Mouse (Mus musculus): Measurements from ENCODE around the gene Dnaja2. TPM values are rescaled to one million over a fixed set of nuclear protein-coding genes. Genes with fewer than 3 reads are reported as not detected.

Dnaja2 gene
- polyA plus RNA-seq, 1 experiment, result 104 TPM

- WGBS, result 90% methylated on average over 3 of the region's 3 CpGs
- TF ChIP-seq POLR2A (IDR thresholded peaks at IDR 0.05; ENCODE audit: insufficient read depth, low read depth, low read length), result no peak
- no peak for TF ChIP-seq CTCF (IDR thresholded peaks at IDR 0.05; ENCODE audit: insufficient read depth, low read depth, low read length)
- Histone ChIP-seq H3K27ac (ENCODE audit: insufficient read depth, low read depth, low read length) (no peak overlapping the region), H3K4me1 (ENCODE audit: control insufficient read depth, insufficient read depth, low read length) (no peaks in the 10 kb centered on the region), H3K4me3 (ENCODE audit: insufficient read depth, low read depth, low read length) (no peak overlapping the region)
These were observed 38.2 kb upstream of the Dnaja2 start for GRCm38 (mm10) chr8:85593324-85593723.

DNA sequence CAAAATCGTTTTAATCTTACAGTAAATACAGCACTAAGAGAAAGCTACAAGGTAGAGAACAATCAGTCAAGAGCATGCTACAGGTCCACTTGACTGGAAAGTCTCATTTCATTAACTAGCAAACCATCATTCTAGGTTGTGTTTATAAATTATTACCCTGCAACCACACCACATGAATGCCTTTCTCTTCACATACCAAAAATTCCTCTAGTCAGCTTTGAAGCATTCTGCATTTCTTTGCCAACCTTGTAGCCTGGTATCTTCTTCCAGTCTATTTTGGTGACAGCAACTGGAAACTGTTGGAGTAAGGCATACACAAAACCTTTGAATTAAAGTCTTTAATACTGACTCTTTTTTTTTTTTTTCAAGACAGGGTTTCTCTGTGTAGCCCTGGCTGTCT is 36.4 kb upstream of the Dnaja2 start:
- TF ChIP-seq CTCF (IDR thresholded peaks at IDR 0.05; ENCODE audit: insufficient read depth, low read depth, low read length), result no peak
- no peak for TF ChIP-seq POLR2A (IDR thresholded peaks at IDR 0.05; ENCODE audit: insufficient read depth, low read depth, low read length)
- 86% methylated on average over 1 of the region's 1 CpGs for WGBS
- Histone ChIP-seq H3K4me1 (ENCODE audit: control insufficient read depth, insufficient read depth, low read length) (no peaks in the 10 kb centered on the region), H3K4me3 (ENCODE audit: insufficient read depth, low read depth, low read length) (no peak overlapping the region), H3K27ac (ENCODE audit: insufficient read depth, low read depth, low read length) (no peak overlapping the region)

GRCm38 (mm10) chr8:85590258-85590657 is 35.1 kb upstream of the Dnaja2 start:
- TF ChIP-seq CTCF (IDR thresholded peaks at IDR 0.05; ENCODE audit: insufficient read depth, low read depth, low read length) (no peak), POLR2A (IDR thresholded peaks at IDR 0.05; ENCODE audit: insufficient read depth, low read depth, low read length) (no peak)
- Histone ChIP-seq H3K4me3 (ENCODE audit: insufficient read depth, low read depth, low read length) (no peak overlapping the region), H3K27ac (ENCODE audit: insufficient read depth, low read depth, low read length) (no peak overlapping the region), H3K4me1 (ENCODE audit: control insufficient read depth, insufficient read depth, low read length) (no peaks in the 10 kb centered on the region)
- 92% methylated on average over 1 of the region's 1 CpGs for WGBS

GRCm38 (mm10) chr8:85588596-85588995 is 33.5 kb upstream of the Dnaja2 start:
- TF ChIP-seq CTCF (IDR thresholded peaks at IDR 0.05; ENCODE audit: insufficient read depth, low read depth, low read length), result no peak
- no peak for TF ChIP-seq POLR2A (IDR thresholded peaks at IDR 0.05; ENCODE audit: insufficient read depth, low read depth, low read length)
- no peak overlapping the region for H3K4me3 ChIP-seq (ENCODE audit: insufficient read depth, low read depth, low read length)
- 74% methylated on average over 2 of the region's 2 CpGs for WGBS
- no peak overlapping the region for H3K27ac ChIP-seq (ENCODE audit: insufficient read depth, low read depth, low read length)
- no peaks in the 10 kb centered on the region for H3K4me1 ChIP-seq (ENCODE audit: control insufficient read depth, insufficient read depth, low read length)

DNA sequence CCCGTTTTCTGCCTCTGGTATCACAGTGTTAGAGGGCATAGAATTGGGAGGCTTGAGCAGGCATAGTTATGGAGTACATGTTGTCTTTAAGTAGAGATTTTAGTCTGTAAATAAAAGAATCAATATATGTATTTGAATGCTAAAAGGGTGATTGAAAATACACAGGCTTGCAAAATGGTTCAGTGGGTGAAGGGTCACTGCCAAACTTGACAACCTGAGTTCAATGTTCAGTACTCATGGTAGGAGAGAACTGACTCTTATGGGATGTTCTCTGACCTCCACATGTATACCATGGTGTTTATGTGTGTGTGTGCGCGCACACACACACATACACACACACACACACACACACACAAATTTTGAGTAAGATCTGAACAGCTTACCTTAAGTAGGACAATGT is 22.5 kb upstream of the Dnaja2 start:
- 92% methylated on average over 3 of the region's 3 CpGs for WGBS

DNA sequence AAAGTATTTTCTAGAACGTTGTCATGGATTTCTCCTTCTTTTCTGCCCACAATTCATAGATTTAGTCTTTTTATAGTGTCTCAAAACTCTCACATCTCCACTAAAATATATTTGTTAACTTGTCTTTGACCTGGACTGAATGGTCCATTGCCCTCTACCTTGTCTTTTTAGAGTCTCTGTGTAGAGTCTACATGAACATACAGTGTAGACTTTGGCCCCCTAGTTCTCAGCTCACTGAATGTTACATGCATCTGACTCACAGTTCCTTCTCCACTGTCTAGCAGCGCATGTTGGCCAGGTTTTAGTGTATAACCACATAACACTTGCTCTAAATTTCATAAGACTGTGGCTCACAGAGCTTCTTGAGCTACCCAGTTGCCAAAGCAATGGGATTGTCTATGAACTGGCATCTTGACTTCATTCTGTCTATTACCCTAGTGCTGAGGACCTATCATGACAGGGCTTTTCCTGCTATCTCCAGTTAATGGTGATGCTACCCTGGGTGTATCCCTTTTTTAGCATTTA is 18.9 kb upstream of the Dnaja2 start:
- Histone ChIP-seq H3K27ac (ENCODE audit: insufficient read depth, low read depth, low read length) (no peak overlapping the region), H3K4me1 (ENCODE audit: control insufficient read depth, insufficient read depth, low read length) (no peaks in the 10 kb centered on the region), H3K4me3 (ENCODE audit: insufficient read depth, low read depth, low read length) (no peak overlapping the region)
- TF ChIP-seq CTCF (IDR thresholded peaks at IDR 0.05; ENCODE audit: insufficient read depth, low read depth, low read length) (no peak), POLR2A (IDR thresholded peaks at IDR 0.05; ENCODE audit: insufficient read depth, low read depth, low read length) (no peak)
- WGBS, result 91% methylated on average over 2 of the region's 2 CpGs

More for the DNA sequence above, 22.5 kb upstream of the Dnaja2 start:
- Histone ChIP-seq H3K4me1 (ENCODE audit: control insufficient read depth, insufficient read depth, low read length) (no peaks in the 10 kb centered on the region), H3K4me3 (ENCODE audit: insufficient read depth, low read depth, low read length) (no peak overlapping the region), H3K27ac (ENCODE audit: insufficient read depth, low read depth, low read length) (no peak overlapping the region)
- TF ChIP-seq POLR2A (IDR thresholded peaks at IDR 0.05; ENCODE audit: insufficient read depth, low read depth, low read length) (no peak), CTCF (IDR thresholded peaks at IDR 0.05; ENCODE audit: insufficient read depth, low read depth, low read length) (no peak)

- 82% methylated on average over 4 of the region's 4 CpGs for WGBS
These were observed 15.3 kb upstream of the Dnaja2 start for GRCm38 (mm10) chr8:85570466-85570865.

DNA sequence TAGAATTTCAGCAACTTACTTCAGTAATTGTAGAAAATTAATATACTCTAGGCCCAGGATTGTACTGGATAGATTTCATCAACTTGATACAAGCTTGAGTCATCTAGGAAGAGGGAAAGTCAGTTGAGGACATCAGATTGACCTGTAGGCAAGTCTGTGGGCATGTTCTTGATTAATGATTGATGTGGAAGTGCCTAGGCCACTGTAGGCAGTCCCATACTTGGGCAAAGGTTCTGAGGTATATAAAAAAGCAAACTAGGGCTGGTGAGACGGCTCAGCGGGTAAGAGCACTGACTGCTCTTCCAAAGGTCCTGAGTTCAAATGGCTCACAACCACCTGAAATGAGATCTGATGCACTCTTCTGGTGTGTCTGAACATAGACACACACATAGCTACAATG is 12.7 kb upstream of the Dnaja2 start:
- H3K4me1 ChIP-seq (ENCODE audit: control insufficient read depth, insufficient read depth, low read length), result no peaks in the 10 kb centered on the region
- H3K4me3 ChIP-seq (ENCODE audit: insufficient read depth, low read depth, low read length), result no peak overlapping the region
- 96% methylated on average over 2 of the region's 2 CpGs for WGBS
- no peak overlapping the region for H3K27ac ChIP-seq (ENCODE audit: insufficient read depth, low read depth, low read length)
- TF ChIP-seq CTCF (IDR thresholded peaks at IDR 0.05; ENCODE audit: insufficient read depth, low read depth, low read length) (no peak), POLR2A (IDR thresholded peaks at IDR 0.05; ENCODE audit: insufficient read depth, low read depth, low read length) (no peak)

More at GRCm38 (mm10) chr8:85570466-85570865, 15.3 kb upstream of the Dnaja2 start:
- H3K4me1 ChIP-seq (ENCODE audit: control insufficient read depth, insufficient read depth, low read length), result no peaks in the 10 kb centered on the region
- H3K27ac ChIP-seq (ENCODE audit: insufficient read depth, low read depth, low read length), result no peak overlapping the region
- TF ChIP-seq CTCF (IDR thresholded peaks at IDR 0.05; ENCODE audit: insufficient read depth, low read depth, low read length), result no peak
- TF ChIP-seq POLR2A (IDR thresholded peaks at IDR 0.05; ENCODE audit: insufficient read depth, low read depth, low read length), result no peak
- no peak overlapping the region for H3K4me3 ChIP-seq (ENCODE audit: insufficient read depth, low read depth, low read length)

GRCm38 (mm10) chr8:85565186-85565585 is 10.0 kb upstream of the Dnaja2 start:
- TF ChIP-seq CTCF (IDR thresholded peaks at IDR 0.05; ENCODE audit: insufficient read depth, low read depth, low read length), result no peak
- TF ChIP-seq POLR2A (IDR thresholded peaks at IDR 0.05; ENCODE audit: insufficient read depth, low read depth, low read length), result no peak
- H3K4me1 ChIP-seq (ENCODE audit: control insufficient read depth, insufficient read depth, low read length), result no peaks in the 10 kb centered on the region
- no peak overlapping the region for H3K4me3 ChIP-seq (ENCODE audit: insufficient read depth, low read depth, low read length)
- WGBS, result 85% methylated on average over 3 of the region's 3 CpGs
- no peak overlapping the region for H3K27ac ChIP-seq (ENCODE audit: insufficient read depth, low read depth, low read length)

DNA sequence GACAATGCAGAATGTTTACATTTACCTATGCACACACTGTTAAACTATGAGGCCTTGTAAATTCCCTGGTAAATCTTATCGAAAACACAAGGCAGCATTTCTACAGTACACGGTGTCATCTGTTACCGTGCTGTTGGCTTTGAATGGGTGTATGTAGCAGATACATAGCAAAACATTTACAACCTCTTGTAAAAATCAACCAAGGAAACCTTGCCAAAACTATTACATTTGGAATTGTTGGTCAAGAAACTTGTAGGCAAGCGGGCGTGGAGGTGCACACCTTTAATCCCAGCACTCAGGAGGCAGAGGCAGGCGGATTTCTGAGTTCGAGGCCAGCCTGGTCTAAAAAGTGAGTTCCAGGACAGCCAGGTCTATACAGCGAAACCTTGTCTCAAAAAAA is 8.2 kb upstream of the Dnaja2 start:
- no peak for TF ChIP-seq CTCF (IDR thresholded peaks at IDR 0.05; ENCODE audit: insufficient read depth, low read depth, low read length)
- TF ChIP-seq POLR2A (IDR thresholded peaks at IDR 0.05; ENCODE audit: insufficient read depth, low read depth, low read length), result no peak
- Histone ChIP-seq H3K27ac (ENCODE audit: insufficient read depth, low read depth, low read length) (no peak overlapping the region), H3K4me3 (ENCODE audit: insufficient read depth, low read depth, low read length) (no peak overlapping the region), H3K4me1 (ENCODE audit: control insufficient read depth, insufficient read depth, low read length) (no peaks in the 10 kb centered on the region)
- WGBS, result 94% methylated on average over 8 of the region's 8 CpGs
